Mouse (Mus musculus): ENCODE measurements around the gene 4933427D14Rik.
"Not testable (repeated sequence)": the region's sequence is repeated elsewhere in the genome, so short reads cannot be mapped to it uniquely, and the experiment has no call there.

4933427D14Rik gene

GRCm38 (mm10) chr11:72196506-72196905 is 10.8 kb downstream of the 4933427D14Rik start:
- no peak for DNase-seq

- no peak for DNase-seq
Observed at GRCm38 (mm10) chr11:72194259-72194658, 13.0 kb downstream of the 4933427D14Rik start.

GRCm38 (mm10) chr11:72190857-72191256 is 16.4 kb downstream of the 4933427D14Rik start:
- DNase-seq = no peak

- no peak for DNase-seq
Observed at GRCm38 (mm10) chr11:72184252-72184651, 23.0 kb downstream of the 4933427D14Rik start.

- DNase-seq = no peak
Observed at GRCm38 (mm10) chr11:72181136-72181535, 26.1 kb downstream of the 4933427D14Rik start.

GRCm38 (mm10) chr11:72180556-72180955 is 26.7 kb downstream of the 4933427D14Rik start:
- no peak for DNase-seq

GRCm38 (mm10) chr11:72176553-72176952 is 30.7 kb downstream of the 4933427D14Rik start:
- no peak for DNase-seq

GRCm38 (mm10) chr11:72175966-72176365 is 31.3 kb downstream of the 4933427D14Rik start:
- no peak for DNase-seq

- DNase-seq = no peak
Observed at GRCm38 (mm10) chr11:72174721-72175120, 32.5 kb downstream of the 4933427D14Rik start.

GRCm38 (mm10) chr11:72173506-72173905 is 33.8 kb downstream of the 4933427D14Rik start:
- no peak for DNase-seq

GRCm38 (mm10) chr11:72171906-72172305 is 35.4 kb downstream of the 4933427D14Rik start:
- DNase-seq = not testable (repeated sequence)

- no peak for DNase-seq
Observed at GRCm38 (mm10) chr11:72169871-72170270, 37.4 kb downstream of the 4933427D14Rik start.

- DNase-seq = no peak
Observed at GRCm38 (mm10) chr11:72163198-72163597, 44.1 kb downstream of the 4933427D14Rik start.

- DNase-seq = no peak
Observed at GRCm38 (mm10) chr11:72156624-72157023, 50.6 kb downstream of the 4933427D14Rik start.

GRCm38 (mm10) chr11:72155981-72156428 is 51.3 kb downstream of the 4933427D14Rik start:
- no peak for DNase-seq

- DNase-seq = no peak
Observed at GRCm38 (mm10) chr11:72155186-72155980, 51.9 kb downstream of the 4933427D14Rik start.

- peak in 1 of 2 experiments; percentile 45 for DNase-seq
Observed at GRCm38 (mm10) chr11:72153122-72153862, 54.0 kb downstream of the 4933427D14Rik start.

- peak in 1 of 2 experiments; percentile 37 for DNase-seq
Observed at GRCm38 (mm10) chr11:72151120-72151519, 56.1 kb downstream of the 4933427D14Rik start.

GRCm38 (mm10) chr11:72147910-72148309 is 59.3 kb downstream of the 4933427D14Rik start:
- no peak for DNase-seq

- DNase-seq = peak; percentile 33 to 61
Observed at GRCm38 (mm10) chr11:72145877-72146248, 61.4 kb downstream of the 4933427D14Rik start.

- peak; percentile 70 to 80 for DNase-seq
Observed at GRCm38 (mm10) chr11:72145182-72145876, 61.9 kb downstream of the 4933427D14Rik start.

- peak in 1 of 2 experiments; percentile 31 for DNase-seq
Observed at GRCm38 (mm10) chr11:72142889-72143288, 64.4 kb downstream of the 4933427D14Rik start.

GRCm38 (mm10) chr11:72140198-72140597 is 67.1 kb downstream of the 4933427D14Rik start:
- peak; percentile 47 to 63 for DNase-seq

All from kidney, postnatal 4 days (tissue).